Mouse (Mus musculus) cerebellum, adult 8-10 months (tissue): ENCODE data around the gene Nemp1.

Experiments used
- DNase-seq: peaks from one replicate; pipeline ENCODE4 v3.0.0; 2022

Gene Nemp1

GRCm38 (mm10) chr10:127674794-127675522, 8.3 kb downstream of the Nemp1 start:
- peak; percentile 92 for DNase-seq

- no peak for DNase-seq
These were observed 9.2 kb downstream of the Nemp1 start for GRCm38 (mm10) chr10:127675859-127676398.

GRCm38 (mm10) chr10:127676691-127677548, 10.2 kb downstream of the Nemp1 start:
- DNase-seq: peak; percentile 86

- DNase-seq: no peak
These were observed 11.1 kb downstream of the Nemp1 start for GRCm38 (mm10) chr10:127677591-127678336.

- no peak for DNase-seq
These were observed 12.5 kb downstream of the Nemp1 start for GRCm38 (mm10) chr10:127679208-127679607.

GRCm38 (mm10) chr10:127679881-127680280, 13.2 kb downstream of the Nemp1 start:
- DNase-seq: no peak

GRCm38 (mm10) chr10:127682886-127683285, 16.2 kb downstream of the Nemp1 start:
- no peak for DNase-seq

- DNase-seq: no peak
These were observed 24.4 kb downstream of the Nemp1 start for GRCm38 (mm10) chr10:127691053-127691452.

- peak; percentile 16 for DNase-seq
These were observed 27.9 kb downstream of the Nemp1 start for GRCm38 (mm10) chr10:127694636-127695035.

- no peak for DNase-seq
These were observed 29.1 kb downstream of the Nemp1 start for GRCm38 (mm10) chr10:127695775-127696174.

- DNase-seq: no peak
These were observed 32.3 kb downstream of the Nemp1 start for GRCm38 (mm10) chr10:127698966-127699365.

- no peak for DNase-seq
These were observed 36.6 kb downstream of the Nemp1 start for GRCm38 (mm10) chr10:127703299-127703698.

GRCm38 (mm10) chr10:127704293-127704692, 37.6 kb downstream of the Nemp1 start:
- no peak for DNase-seq

GRCm38 (mm10) chr10:127704766-127705220, 38.1 kb downstream of the Nemp1 start, which contains the start of gene Myo1a:
TSS of gene Myo1a (plus strand) at chr10:127705170.
- no peak for DNase-seq

GRCm38 (mm10) chr10:127705783-127706182, 39.1 kb downstream of the Nemp1 start:
- DNase-seq: no peak

GRCm38 (mm10) chr10:127707721-127708120, 41.0 kb downstream of the Nemp1 start:
- DNase-seq: no peak

GRCm38 (mm10) chr10:127708850-127709370, 42.2 kb downstream of the Nemp1 start:
- DNase-seq: no peak

GRCm38 (mm10) chr10:127710331-127710730, 43.6 kb downstream of the Nemp1 start:
- no peak for DNase-seq

- no peak for DNase-seq
These were observed 46.0 kb downstream of the Nemp1 start for GRCm38 (mm10) chr10:127712736-127713135.

GRCm38 (mm10) chr10:127721671-127722418, 55.1 kb downstream of the Nemp1 start:
- no peak for DNase-seq

GRCm38 (mm10) chr10:127724178-127724577, 57.5 kb downstream of the Nemp1 start, which contains the start of gene Tac2:
TSS of gene Tac2 (plus strand) at chr10:127724478.
- DNase-seq: no peak

- DNase-seq: no peak
These were observed 58.4 kb downstream of the Nemp1 start for GRCm38 (mm10) chr10:127725136-127725535.
